Mouse (Mus musculus) thymus, adult 2 months (tissue): Measurements from ENCODE around the gene Sdk2.

Experiments used
- CTCF ChIP-seq: fragments of 200-500 bp; IDR thresholded peaks from 2 replicates; pipeline ENCODE4 v1.5.1; 2012; ENCODE audit warnings: mild to moderate bottlenecking, control low read depth, low read length, moderate library complexity, borderline replicate concordance; ENCODE audit not compliant: control insufficient read depth, poor library complexity, insufficient read depth; ENCODE audit errors: extremely low read depth
- POLR2A ChIP-seq: fragments of 200-500 bp; IDR thresholded peaks from 2 replicates; pipeline ENCODE4 v1.6.1; 2012; ENCODE audit warnings: mild to moderate bottlenecking, low read length, control low read depth, moderate library complexity; ENCODE audit not compliant: control insufficient read depth, poor library complexity, insufficient read depth; ENCODE audit errors: extremely low read depth

DNA sequence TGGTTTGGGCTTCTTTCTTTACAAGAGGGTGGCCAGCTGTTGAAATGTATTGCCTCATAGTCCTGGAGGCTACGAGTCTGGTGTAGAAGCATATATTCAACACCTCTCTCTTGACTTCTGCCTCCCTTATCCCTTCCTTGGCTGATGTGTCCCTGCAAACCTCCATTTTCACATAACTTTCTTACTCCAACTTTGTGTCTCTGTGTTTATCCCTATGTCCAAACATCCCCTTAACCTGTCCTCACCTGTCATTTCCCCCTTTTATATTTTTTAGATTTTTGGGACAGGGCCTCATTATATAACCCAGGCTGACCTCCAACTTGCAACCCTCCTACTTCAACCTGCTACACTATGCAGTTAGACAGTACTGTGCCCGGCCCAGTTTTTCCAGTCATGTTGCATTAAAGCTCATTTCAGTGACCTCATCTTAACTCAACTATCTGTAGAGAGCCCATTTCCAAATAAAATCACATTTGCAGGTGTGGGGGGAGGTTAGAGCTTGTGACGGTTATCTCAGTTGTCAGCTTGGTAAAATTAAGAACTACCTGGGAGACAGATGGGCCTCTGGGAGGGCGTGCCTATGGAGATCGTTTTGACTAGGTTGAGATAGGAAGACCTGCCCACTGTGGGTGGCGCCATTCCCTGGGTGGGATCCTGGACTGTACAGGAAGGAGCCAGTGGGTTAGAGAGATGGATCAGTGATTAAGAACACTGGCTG lies 302.6 kb downstream of the Sdk2 start:
- TF ChIP-seq CTCF (no peak), POLR2A (no peak)
